Mouse (Mus musculus) spleen, adult 2 months (tissue): Measurements from ENCODE around the gene Fnip2.

ENCODE experiments used
- CTCF ChIP-seq: fragments of 200-500 bp; IDR thresholded peaks from 2 replicates; pipeline ENCODE4 v1.5.1; 2011; ENCODE audit warnings: mild to moderate bottlenecking, inconsistent platforms; ENCODE audit not compliant: insufficient read depth, insufficient read length, insufficient replicate concordance; ENCODE audit errors: extremely low read depth
- POLR2A ChIP-seq: fragments of 200-500 bp; IDR thresholded peaks from 2 replicates; pipeline ENCODE4 v1.6.1; 2011; ENCODE audit warnings: low read depth, low read length, inconsistent platforms

GRCm38 (mm10) chr3:79567703-79568362, at the start of gene Fnip2:
- no peak for TF ChIP-seq CTCF
- no peak for TF ChIP-seq POLR2A
